Mouse (Mus musculus) testis, postnatal 14 days (tissue): Measurements from ENCODE around the gene Tgif2lx1.
"Not testable (repeated sequence)": the region's sequence is repeated elsewhere in the genome, so short reads cannot be mapped to it uniquely, and the experiment has no call there.

Experiments
- DNase-seq: peaks from one replicate; pipeline ENCODE4 v3.0.0; 2021; ENCODE audit warnings: low spot score

Gene Tgif2lx1

GRCm38 (mm10) chrX:118480637-118481036 is at the start of gene Tgif2lx1:
Gene Tgif2lx1, minus strand, starts transcription at chrX:118480737.
- not testable (repeated sequence) for DNase-seq
